Mouse (Mus musculus) testis, adult 2 months (tissue): ENCODE measurements around the gene Rgs10. TPM values are rescaled to one million over a fixed set of nuclear protein-coding genes. Genes with fewer than 3 reads are reported as not detected.
A peak's percentile ranks its signal among the peaks of the same experiment; 100 is the strongest.
"Not testable (repeated sequence)": the region's sequence is repeated elsewhere in the genome, so short reads cannot be mapped to it uniquely, and the experiment has no call there.

ENCODE experiments used
- H3K27ac ChIP-seq: fragments of 200-500 bp; 2 replicates; pipeline ENCODE4 v1.5.1; 2012; ENCODE audit warnings: low read depth, low read length; ENCODE audit not compliant: control insufficient read depth, insufficient read depth
- H3K27me3 ChIP-seq: fragments of 200-500 bp; 2 replicates; pipeline ENCODE4 v1.6.1; 2012; ENCODE audit warnings: mild to moderate bottlenecking, low read length, moderate library complexity; ENCODE audit not compliant: control insufficient read depth, insufficient read depth
- H3K36me3 ChIP-seq: fragments of 200-500 bp; 2 replicates; pipeline ENCODE4 v1.6.1; 2012; ENCODE audit warnings: mild to moderate bottlenecking, low read length; ENCODE audit not compliant: control insufficient read depth, insufficient read depth
- H3K4me1 ChIP-seq: fragments of 200-500 bp; 2 replicates; pipeline ENCODE4 v1.6.1; 2012; ENCODE audit warnings: low read length; ENCODE audit not compliant: control insufficient read depth, insufficient read depth
- H3K4me3 ChIP-seq: fragments of 200-500 bp; 2 replicates; pipeline ENCODE4 v1.5.1; 2012; ENCODE audit warnings: low read depth, mild to moderate bottlenecking, low read length, moderate library complexity, mixed read lengths; ENCODE audit not compliant: control insufficient read depth
- CTCF ChIP-seq: fragments of 200-500 bp; IDR thresholded peaks from 2 replicates; pipeline ENCODE4 v1.5.1; 2012; ENCODE audit warnings: low read depth, mild to moderate bottlenecking, inconsistent platforms, low read length, moderate library complexity; ENCODE audit not compliant: control insufficient read depth, insufficient read depth, insufficient replicate concordance
- POLR2A ChIP-seq: fragments of 200-500 bp; IDR thresholded peaks from 2 replicates; pipeline ENCODE4 v1.6.1; 2012; ENCODE audit warnings: low read depth, mild to moderate bottlenecking, inconsistent platforms, low read length, moderate library complexity; ENCODE audit not compliant: control insufficient read depth
- polyA plus RNA-seq: library from polyadenylated mRNA; depleted of rRNA; stranded (reverse); fragments of >200 nt; gene quantifications from 2 replicates; pipeline ENCODE4 v1.2.3, GENCODE M21; 2012

Gene Rgs10
- polyA plus RNA-seq, 1 experiment = 50.4 TPM

DNA sequence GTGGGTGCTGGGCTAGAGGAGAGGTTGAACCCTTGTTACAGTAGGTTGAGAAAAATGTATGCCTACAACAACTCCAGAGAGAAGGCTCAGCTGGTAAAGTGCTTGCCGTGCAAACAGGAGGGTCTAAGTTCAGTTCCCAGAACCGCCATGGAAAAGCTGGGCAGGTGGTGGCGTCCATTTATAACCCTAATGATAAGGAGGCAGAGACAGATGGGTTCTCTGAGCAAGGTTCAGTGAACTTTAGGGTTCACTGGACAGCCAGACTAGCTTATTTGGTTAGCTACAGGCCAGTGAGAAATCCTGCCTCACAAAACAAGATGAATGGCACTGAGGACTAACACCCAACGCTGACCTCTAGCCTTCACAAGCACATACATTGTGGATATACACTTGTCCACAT, 68.8 kb downstream of the Rgs10 start:
- H3K36me3 ChIP-seq = no peaks in the 10 kb centered on the region
- TF ChIP-seq POLR2A = no peak
- no peak for TF ChIP-seq CTCF
- no peak overlapping the region for H3K27ac ChIP-seq
- H3K4me1 ChIP-seq = no peaks in the 10 kb centered on the region
- H3K27me3 ChIP-seq = no peaks in the 10 kb centered on the region
- H3K4me3 ChIP-seq = no peak overlapping the region

DNA sequence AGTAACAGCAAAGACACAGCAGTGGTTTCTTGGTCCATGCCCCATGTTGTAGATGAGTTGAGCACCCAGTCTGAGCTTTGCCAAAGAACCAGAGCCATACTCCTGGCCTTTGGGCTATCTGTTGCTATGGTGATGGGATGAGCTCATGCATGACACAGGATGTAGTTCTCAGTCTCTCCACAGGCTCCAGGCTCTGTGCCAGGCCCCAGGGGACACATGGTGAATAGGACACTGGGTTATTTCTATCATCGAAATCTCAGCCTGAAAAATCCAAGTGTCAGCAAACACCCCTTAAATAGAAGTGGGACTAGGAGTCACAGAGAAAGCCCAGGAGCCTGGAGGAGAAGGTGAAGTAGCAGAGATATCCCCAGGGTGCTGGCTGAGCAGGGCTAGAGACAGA, 70.0 kb downstream of the Rgs10 start:
- H3K27me3 ChIP-seq = no peaks in the 10 kb centered on the region
- H3K4me3 ChIP-seq = no peak overlapping the region
- H3K27ac ChIP-seq = no peak overlapping the region
- no peak for TF ChIP-seq CTCF
- TF ChIP-seq POLR2A = no peak
- no peaks in the 10 kb centered on the region for H3K4me1 ChIP-seq
- H3K36me3 ChIP-seq = no peaks in the 10 kb centered on the region

DNA sequence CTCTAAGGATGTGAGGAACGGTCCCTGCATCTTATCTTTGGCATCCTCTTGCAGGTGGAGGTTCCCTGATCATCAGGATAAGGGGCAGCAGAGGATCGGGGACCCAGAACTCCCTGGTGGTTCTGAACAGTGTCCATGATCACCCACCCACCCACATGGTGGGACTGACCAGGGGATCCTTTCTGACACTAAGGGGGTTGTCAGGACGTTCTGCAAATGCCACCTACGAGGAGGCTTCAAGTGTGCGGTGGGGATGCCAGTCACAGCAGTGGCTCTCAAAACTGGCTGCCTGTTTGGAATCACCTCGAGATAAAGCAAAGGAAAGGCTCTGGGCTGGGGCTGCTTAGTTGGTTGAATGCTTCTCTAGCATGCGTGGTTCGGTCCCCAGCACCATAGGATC, 71.6 kb downstream of the Rgs10 start:
- H3K27ac ChIP-seq = no peak overlapping the region
- H3K4me1 ChIP-seq = no peaks in the 10 kb centered on the region
- H3K4me3 ChIP-seq = no peak overlapping the region

DNA sequence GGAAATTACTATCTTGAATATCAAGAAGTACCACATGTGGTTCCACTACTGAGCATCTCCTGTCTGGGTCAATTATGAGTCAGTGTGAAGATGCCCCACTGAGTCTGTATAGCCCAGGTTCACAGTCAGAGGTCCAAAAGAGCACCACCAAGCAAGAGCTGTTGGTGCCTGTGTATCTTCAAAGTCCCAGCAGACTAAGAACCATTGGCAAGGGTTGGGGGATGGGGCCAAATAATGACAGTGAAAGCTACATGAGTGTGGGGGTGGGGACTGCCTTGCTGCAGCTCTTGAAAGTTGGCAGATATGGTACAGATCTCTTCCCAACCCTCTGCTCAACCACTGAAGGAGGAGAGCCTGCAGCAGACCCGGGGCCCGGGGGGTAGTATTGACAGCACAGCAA, 72.0 kb downstream of the Rgs10 start:
- Histone ChIP-seq H3K27ac (no peak overlapping the region), H3K4me3 (no peak overlapping the region), H3K4me1 (no peaks in the 10 kb centered on the region), H3K27me3 (no peaks in the 10 kb centered on the region), H3K36me3 (no peaks in the 10 kb centered on the region)
- TF ChIP-seq POLR2A = no peak
- TF ChIP-seq CTCF = no peak

More for the DNA sequence above, 71.6 kb downstream of the Rgs10 start:
- Histone ChIP-seq H3K27me3 (no peaks in the 10 kb centered on the region), H3K36me3 (no peaks in the 10 kb centered on the region)
- TF ChIP-seq CTCF (no peak), POLR2A (no peak)

DNA sequence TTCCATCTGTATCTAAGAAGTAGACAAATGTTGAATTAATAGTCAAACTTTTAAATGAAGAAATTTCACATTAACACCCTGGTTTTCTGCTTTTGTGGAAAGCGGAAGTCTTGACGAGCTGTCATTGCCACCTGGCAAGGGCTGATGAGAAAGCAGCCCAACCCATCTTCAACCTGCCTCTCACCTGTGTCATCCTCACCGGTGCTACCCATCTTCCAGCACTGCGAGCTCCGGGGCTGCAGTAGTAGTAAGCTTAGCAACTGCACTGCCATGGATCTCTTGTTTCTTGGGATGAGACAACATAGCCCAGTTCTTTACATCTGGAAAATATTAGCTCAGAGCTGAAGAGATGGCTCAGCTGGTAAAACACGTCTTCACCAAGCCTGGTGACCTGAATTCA, 72.9 kb downstream of the Rgs10 start:
- H3K36me3 ChIP-seq = no peaks in the 10 kb centered on the region
- no peak overlapping the region for H3K27ac ChIP-seq
- no peaks in the 10 kb centered on the region for H3K4me1 ChIP-seq
- TF ChIP-seq CTCF (no peak), POLR2A (no peak)
- H3K4me3 ChIP-seq = no peak overlapping the region
- H3K27me3 ChIP-seq = no peaks in the 10 kb centered on the region

DNA sequence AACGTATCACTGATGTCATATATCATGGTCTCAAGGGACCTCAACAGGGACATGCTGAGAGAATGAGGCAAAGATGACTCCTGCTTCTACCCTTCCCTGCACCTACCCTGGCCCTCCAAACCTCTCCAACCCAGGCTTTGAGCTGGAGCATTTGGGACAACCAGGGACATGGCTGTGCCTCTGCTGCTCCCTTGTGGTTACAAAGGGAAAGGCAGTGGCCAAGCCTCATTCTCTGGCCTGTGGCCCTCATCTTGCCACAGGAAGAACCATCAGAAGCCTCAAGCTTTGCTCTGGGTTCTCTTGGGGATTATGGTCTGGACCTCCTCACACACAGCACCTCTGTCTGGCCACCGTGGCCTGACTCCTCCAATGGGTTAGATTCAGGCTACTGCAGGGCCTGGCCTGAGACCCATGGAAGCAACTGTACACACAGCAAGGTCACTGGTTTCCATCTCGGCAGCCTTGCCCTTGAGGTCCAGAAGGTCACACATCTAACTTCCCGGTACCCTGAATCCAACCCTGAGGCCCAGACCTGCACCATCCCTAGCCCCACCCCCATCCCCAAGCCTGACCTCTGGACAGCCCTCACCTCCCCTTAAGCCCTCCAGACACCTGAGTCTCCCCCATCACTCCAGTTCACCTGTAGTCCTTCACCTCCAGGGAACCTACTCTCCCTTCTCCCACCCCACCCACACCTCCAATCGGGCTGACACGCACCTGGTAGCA, 73.5 kb downstream of the Rgs10 start:
- peak; percentile 84 for TF ChIP-seq CTCF
- TF ChIP-seq POLR2A = no peak

DNA sequence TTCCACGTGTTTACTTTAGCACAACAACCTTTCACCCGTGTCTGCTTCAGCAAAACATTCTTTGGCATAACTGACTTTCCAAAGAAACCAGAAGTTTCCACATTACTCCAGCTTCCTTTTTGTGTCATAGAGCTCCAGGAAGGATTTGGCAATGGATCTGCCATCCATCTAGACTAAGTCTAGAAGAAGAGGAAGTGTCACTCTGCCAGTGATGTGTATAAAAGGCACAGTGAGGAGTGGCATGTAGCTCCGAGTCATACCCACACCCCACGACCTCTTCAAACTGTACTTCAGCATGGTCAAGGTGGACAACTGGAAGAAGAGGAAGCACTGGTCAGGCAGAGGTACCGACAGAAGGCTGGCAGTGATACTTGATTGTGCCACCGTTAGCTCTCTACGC, 74.1 kb downstream of the Rgs10 start:
- H3K4me3 ChIP-seq = no peak overlapping the region
- H3K4me1 ChIP-seq = no peaks in the 10 kb centered on the region
- H3K27me3 ChIP-seq = no peaks in the 10 kb centered on the region
- no peaks in the 10 kb centered on the region for H3K36me3 ChIP-seq
- TF ChIP-seq POLR2A (no peak), CTCF (no peak)
- H3K27ac ChIP-seq = no peak overlapping the region

More for the DNA sequence above, 73.5 kb downstream of the Rgs10 start:
- Histone ChIP-seq H3K27me3 (no peaks in the 10 kb centered on the region), H3K27ac (no peak overlapping the region), H3K36me3 (no peaks in the 10 kb centered on the region), H3K4me3 (no peak overlapping the region), H3K4me1 (no peaks in the 10 kb centered on the region)

DNA sequence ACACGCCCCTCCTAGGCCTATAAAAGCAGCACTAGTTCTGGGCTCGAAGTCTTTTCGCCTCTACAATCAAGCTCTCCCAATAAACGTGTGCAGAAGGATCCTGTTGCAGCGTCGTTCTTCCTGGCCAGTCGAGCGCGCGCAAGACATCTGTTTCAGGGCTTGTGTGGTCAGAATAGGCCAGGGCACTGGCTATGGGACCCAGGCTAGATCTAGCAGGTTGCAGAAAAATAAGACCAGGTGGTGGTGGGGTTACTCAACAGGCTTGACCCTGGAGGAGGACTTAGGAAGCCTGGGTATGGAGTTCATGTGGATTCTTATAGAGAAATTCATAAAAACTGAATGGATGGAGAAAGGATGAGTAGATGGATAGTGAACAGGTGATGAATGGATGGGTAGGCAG, 75.9 kb downstream of the Rgs10 start:
- not testable (repeated sequence) for H3K27ac ChIP-seq, H3K4me3 ChIP-seq, H3K36me3 ChIP-seq, H3K27me3 ChIP-seq, H3K4me1 ChIP-seq

DNA sequence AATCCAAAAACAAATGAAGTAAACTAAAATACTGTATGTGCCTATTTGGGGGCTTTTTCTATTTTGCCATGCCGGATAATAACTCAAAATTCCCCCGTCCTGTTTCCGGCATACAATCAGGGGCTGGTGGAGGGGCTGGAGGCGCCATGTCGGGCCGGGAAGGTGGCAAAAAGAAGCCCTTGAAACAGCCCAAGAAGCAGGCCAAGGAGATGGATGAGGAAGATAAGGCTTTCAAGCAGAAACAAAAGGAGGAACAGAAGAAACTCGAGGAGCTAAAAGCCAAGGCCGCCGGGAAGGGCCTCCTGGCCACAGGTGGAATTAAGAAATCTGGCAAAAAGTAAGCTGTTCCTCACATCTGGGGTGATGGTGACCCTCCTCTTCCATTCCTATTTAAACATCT, 78.2 kb downstream of the Rgs10 start:
- not testable (repeated sequence) for H3K36me3 ChIP-seq, H3K27ac ChIP-seq, H3K4me1 ChIP-seq, H3K4me3 ChIP-seq, H3K27me3 ChIP-seq
